Mouse (Mus musculus) adrenal gland, postnatal 14 days (tissue): ENCODE results near the gene 0610010F05Rik. TPM values are rescaled to one million over a fixed set of nuclear protein-coding genes. Genes with fewer than 3 reads are reported as not detected.
"Not testable (repeated sequence)": the region's sequence is repeated elsewhere in the genome, so short reads cannot be mapped to it uniquely, and the experiment has no call there.

Experiments used
- DNase-seq: peaks from one replicate; pipeline ENCODE4 v3.0.0; 2021; ENCODE audit warnings: mixed read lengths
- long read RNA-seq, 2 experiments: library from polyadenylated mRNA; stranded (forward); transcript quantifications; one replicate each; pipeline ENCODE4 v2.0.0; 2021
- total RNA-seq: library from RNA; stranded (reverse); gene quantifications from 2 replicates; pipeline ENCODE4 v1.2.3, GENCODE M21; 2021

Gene 0610010F05Rik
- total RNA-seq: 17.9 and 18.4 TPM in 2 replicates
- long read RNA-seq, experiment 1, full-length matches to known transcripts: 11 of 16 reads
- long read RNA-seq, experiment 1, partial matches to known transcripts: 0 of 16 reads
- long read RNA-seq, experiment 1, other reads (novel, unspliced or antisense): 5 of 16 reads
- long read RNA-seq, experiment 2, full-length matches to known transcripts: 15 of 32 reads
- long read RNA-seq, experiment 2, partial matches to known transcripts: 2 of 32 reads
- long read RNA-seq, experiment 2, other reads (novel, unspliced or antisense): 15 of 32 reads

- DNase-seq: peak; percentile 93
Measured at GRCm38 (mm10) chr11:23632945-23633878, at the start of gene 0610010F05Rik. 0610010F05Rik (minus strand) TSS chr11:23633639.

- no peak for DNase-seq
Measured at GRCm38 (mm10) chr11:23682561-23682960, 49.1 kb upstream of the 0610010F05Rik start.

GRCm38 (mm10) chr11:23680435-23680950, 47.1 kb upstream of the 0610010F05Rik start:
- no peak for DNase-seq

DNA sequence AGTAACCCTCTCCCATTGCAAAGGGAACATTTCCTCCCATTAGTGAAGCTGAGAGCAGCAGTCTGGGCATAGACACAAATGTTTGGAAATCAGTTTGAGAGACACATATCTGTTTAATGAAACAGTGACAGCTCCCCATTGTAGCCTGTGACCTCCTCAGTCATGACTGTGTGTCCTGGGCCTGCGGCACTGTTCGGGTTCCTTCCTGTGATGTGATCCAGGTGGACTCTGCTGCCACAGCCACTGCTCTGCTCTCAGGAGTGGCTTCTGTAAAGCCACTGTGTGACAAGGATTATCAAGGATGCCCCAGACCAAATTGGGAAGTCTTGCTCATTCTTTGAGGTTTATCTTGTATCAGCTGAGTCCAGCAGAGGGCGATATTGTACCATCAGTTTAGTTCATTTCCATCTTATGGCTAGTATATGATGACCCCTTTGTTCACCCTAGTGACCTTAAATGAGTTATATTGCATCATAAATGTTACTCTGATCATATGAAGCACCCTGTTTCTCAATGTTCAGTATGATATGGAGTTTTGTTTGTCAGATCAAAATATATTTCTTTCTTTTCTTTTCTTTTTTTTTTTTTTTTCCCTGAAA, 45.7 kb upstream of the 0610010F05Rik start:
- DNase-seq: peak; percentile 69

DNA sequence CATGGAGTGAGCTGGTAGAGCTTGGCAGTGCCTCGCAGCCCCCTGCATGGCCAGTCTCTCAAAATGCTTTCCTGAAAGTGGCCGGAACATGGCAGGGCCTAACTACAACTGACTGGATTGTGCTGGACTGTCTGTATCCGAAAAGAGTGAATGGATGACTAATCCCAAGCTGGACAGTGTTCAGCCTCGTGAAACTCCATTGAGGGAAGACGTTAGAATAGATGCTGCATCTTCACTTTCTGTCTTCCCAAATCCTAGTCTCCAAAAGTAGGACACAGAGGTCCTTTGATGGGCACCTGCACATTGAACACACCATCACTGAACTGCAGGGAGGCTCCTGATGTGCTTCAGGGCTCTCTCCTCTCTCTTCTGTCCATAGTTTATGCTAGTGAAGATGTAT, 42.7 kb upstream of the 0610010F05Rik start:
- DNase-seq: no peak

DNA sequence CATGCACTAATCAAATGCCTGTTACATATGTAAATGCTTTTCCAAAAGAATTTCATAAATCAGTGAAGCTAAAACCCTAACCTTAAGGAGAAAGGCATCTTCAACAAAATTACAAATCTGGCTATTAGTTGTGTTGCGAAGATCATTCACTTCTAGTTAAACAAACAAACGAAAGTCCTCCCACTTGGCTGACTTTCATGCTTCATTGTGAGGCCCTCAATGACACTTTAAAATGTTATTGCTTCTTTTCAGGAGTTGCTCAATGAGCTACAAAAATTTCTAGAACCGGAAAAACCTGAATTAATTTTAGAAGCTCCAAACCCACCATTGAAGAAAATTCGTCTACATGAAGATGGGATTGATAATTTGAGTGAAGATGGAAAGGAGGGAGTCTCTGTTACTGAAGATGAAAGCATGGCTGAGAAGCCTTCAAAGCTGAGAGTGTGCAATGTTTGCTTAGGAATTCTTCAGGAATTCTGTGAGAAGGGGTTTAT, 38.9 kb upstream of the 0610010F05Rik start:
- DNase-seq: no peak

GRCm38 (mm10) chr11:23667128-23667527, 33.7 kb upstream of the 0610010F05Rik start:
- DNase-seq: no peak

GRCm38 (mm10) chr11:23666526-23666925, 33.1 kb upstream of the 0610010F05Rik start:
- no peak for DNase-seq

- DNase-seq: peak; percentile 95
Measured at GRCm38 (mm10) chr11:23665798-23666501, 32.5 kb upstream of the 0610010F05Rik start, which contains the start of gene Pex13. Pex13 (minus strand) TSS chr11:23665959.

- DNase-seq: peak; percentile 80
Measured at GRCm38 (mm10) chr11:23665311-23665786, 31.9 kb upstream of the 0610010F05Rik start, which contains the start of gene Pus10. Pus10 (plus strand) TSS chr11:23665674.

GRCm38 (mm10) chr11:23664232-23664631, 30.8 kb upstream of the 0610010F05Rik start:
- no peak for DNase-seq

DNA sequence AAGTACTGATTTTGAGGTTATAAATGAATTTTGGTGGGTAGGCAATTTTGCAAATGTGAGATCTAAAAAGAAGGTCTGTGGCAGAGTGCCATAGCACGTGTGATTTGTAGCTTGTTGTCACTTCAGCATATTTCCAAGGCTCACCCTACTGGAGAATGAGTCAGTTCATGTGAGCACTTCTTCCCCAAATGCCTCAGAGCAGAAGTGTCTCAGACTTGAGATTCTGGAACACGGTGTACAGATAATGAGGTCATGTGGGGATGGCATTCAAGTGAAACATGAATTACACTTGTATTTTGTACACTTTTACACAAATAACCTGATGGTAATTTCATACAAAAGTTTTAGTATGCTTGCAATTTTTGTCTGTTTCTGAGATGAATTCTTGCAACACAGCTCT, 24.4 kb upstream of the 0610010F05Rik start:
- peak; percentile 34 for DNase-seq

DNA sequence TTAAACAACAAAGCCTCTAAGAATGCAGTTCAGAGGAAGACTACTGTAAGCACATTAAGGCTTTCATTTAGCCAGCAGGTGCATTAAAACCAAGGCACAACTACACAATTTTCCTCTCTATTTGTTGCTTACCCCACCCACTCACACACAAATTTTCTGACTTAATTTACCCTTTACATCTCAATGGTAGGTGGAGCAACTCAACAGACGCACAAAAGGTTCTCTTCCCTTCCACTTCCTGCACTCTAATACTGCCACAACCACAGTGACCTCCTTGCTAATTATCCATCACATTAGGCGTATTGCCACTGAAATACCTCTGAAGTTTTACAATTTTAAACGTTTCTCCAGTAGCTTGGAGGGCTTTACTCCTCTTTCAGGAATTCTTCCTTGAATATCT, 20.2 kb upstream of the 0610010F05Rik start:
- DNase-seq: no peak

GRCm38 (mm10) chr11:23647835-23648234, 14.4 kb upstream of the 0610010F05Rik start:
- no peak for DNase-seq

DNA sequence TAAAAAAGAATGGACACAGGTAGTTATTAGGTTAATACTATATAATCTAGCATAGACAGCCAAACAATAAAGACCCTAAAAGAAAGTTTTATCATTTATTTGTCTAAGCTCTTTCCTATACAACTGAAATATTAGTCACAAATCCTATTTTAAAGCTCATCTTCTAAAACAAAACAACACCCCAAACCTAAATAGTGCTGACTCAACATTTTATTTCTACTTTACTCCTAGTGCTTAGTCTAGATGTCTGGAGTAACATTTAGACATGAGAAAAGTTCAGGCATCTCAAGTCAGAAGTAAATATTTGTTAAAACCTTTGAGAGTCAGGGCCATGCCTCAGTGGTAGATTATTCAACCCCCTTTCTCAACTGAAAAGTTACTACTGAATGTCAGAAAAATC, 14.0 kb upstream of the 0610010F05Rik start:
- DNase-seq: no peak

DNA sequence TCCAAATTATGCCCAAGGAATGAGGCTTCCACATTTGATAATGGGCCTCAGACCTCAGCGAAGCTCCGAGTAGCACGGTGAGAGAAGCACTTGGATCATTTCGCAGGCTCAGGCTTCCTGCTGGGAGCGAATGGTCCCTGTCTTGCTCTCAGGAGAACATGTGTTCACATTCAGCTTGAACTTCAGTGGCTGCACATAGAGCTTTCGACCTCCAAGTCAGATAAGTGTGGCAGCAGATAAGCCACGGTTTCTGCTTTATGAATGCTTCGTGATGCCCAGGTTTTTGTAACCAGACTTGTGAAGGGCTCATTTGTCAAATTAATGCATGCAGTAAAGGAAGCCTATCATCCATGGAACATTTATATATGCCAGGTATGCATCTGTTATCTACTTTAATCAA, 1.1 kb upstream of the 0610010F05Rik start:
- DNase-seq: no peak

DNA sequence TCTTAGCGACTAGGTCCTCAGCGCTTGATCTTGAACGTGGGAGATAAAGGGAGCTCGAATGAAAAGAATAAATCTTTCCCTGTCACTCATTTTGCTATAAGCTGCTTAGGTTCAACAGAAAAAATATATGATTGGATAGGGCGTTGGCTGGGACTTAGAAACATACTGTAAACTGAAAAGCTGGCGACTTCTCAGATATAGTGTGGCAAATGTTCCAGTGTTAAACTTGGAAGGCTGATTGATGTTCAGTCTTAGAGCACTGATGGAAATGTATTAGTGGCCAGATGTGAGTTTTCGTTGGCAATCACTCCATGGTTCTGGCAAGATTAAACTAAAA, 408 bp upstream of the 0610010F05Rik start:
- no peak for DNase-seq

DNA sequence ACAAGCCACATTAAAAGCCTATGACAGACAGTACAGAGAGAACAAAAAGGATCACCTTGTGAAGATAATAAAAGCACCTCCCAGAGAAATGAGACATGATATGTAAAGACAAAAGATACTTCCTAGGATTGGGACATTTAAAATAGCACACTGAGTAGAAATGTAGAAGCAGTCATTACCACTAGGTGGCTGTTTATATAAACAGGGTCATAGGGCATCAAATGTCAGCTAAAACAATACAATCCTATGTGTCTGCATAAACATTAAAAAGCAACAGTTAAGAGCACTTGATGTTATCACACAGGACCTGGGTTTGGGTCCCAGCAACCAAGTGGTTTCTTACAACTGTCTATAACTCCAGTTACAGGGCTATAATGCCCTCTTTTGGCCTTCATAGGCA, 2.8 kb downstream of the 0610010F05Rik start:
- DNase-seq: no peak

- no peak for DNase-seq
Measured at GRCm38 (mm10) chr11:23618995-23619394, 14.4 kb downstream of the 0610010F05Rik start.

DNA sequence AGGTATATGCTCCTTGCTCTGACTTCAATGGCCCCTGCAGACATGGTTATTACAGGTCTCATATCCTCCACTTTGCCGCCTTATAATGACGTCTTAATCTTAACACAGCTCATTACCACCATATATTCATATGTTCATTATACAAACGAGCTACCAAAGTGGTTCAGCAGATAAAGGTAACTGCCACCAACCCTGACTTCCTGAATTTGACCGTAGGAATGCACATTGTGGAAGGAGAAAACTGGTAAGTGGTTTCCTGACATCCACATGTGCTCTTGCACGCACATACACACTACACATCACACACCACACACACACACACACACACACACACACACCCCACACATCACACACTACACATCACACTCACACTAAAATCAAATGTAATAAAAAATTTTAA, 18.9 kb downstream of the 0610010F05Rik start:
- no peak for DNase-seq

GRCm38 (mm10) chr11:23607291-23607690, 26.1 kb downstream of the 0610010F05Rik start:
- not testable (repeated sequence) for DNase-seq

DNA sequence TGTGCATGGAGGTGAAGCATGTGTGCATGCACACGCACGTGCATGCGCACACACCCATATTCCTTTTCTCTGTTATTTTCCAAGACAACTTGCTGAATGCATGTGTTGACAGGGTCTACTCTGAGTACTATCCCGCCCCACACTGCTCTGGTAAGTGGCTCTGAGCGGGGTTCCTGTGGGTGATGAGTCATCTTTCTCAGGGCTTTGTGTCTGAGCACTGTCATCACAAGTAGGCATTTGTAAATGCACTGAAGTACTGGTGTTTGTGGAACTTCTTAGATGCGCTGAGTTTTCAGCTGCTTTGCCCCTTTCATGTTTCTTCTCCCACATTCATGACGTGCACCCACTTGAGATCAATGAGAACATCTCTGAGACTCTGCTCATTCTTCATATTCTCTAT, 63.3 kb downstream of the 0610010F05Rik start:
- DNase-seq: peak; percentile 7
